Mouse (Mus musculus): ENCODE data around the gene Tmem163.
A peak's percentile ranks its signal among the peaks of the same experiment; 100 is the strongest.

- TF ChIP-seq CTCF (conservative IDR thresholded peaks at IDR 0.05; ENCODE audit: low read length) (peak; percentile 55), NANOG (IDR thresholded peaks at IDR 0.05; ENCODE audit: borderline replicate concordance, low read length) (no peak)
These were observed 17.2 kb upstream of the Tmem163 start for GRCm38 (mm10) chr1:127696533-127696932.
